10 mouse cellular contexts compared by ENCODE assay signal in the genomic region with DNA sequence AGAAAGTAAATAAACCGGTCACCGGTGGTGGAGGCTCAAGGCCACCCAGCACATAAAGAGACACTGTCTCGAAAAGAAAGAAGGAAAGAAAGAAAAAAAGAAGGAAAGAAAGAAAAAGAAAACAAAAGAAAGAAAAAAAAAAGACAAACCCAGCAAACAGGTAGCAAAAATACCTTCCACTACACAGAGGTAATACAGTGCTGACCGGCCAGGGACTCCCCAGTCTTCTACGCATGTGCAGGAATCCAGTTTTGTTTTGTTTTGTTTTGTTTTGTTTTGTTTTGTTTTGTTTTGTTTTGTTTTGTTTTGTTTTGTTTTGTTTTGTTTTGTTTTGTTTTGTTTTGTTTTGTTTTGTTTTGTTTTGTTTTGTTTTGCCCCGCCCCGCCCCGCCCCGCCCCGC. TPM values are rescaled to one million over a fixed set of nuclear protein-coding genes. Genes with fewer than 3 reads are reported as not detected.
DNase-seq lines count a peak whose midpoint lies in the region; ATAC-seq lines count a peak whose summit lies in the region.
"Not testable (repeated sequence)": the region's sequence is repeated elsewhere in the genome, so short reads cannot be mapped to it uniquely, and the experiment has no call there.
"Had no signal": no experiment of that assay in that cellular context is flagged by ENCODE, and none has a peak within 500 bp of the region (broad histone marks: within the 10 kb centered on the region; RNA-seq: fewer than 3 reads in every experiment).

No protein-coding gene starts in this region.

- not testable (repeated sequence) for H3K9me3 ChIP-seq in embryonic facial prominence, embryonic 11.5 days (replicated peaks; ENCODE audit: control insufficient read depth, low read length); hindbrain, embryonic 12.5 days (replicated peaks); kidney, embryonic 14.5 days (ENCODE audit: control insufficient read depth, low read length); liver, embryonic 12.5 days (replicated peaks); midbrain, embryonic 11.5 days (ENCODE audit: control insufficient read depth, low read length)

- not testable (repeated sequence) for H3K27me3 ChIP-seq in embryonic facial prominence, embryonic 11.5 days (ENCODE audit: control insufficient read depth, insufficient read depth, low read length); kidney, embryonic 14.5 days (ENCODE audit: control insufficient read depth, insufficient read depth, low read length); liver, embryonic 12.5 days (replicated peaks); midbrain, embryonic 11.5 days (ENCODE audit: control insufficient read depth, insufficient read depth, low read length)
- peaks cover 13% of the 10 kb centered on the region; the same call in 1 of the 2 replicates for H3K27me3 ChIP-seq in hindbrain, embryonic 12.5 days

- not testable (repeated sequence) for H3K36me3 ChIP-seq in embryonic facial prominence, embryonic 11.5 days (replicated peaks; ENCODE audit: control insufficient read depth, insufficient read depth, low read depth, low read length); midbrain, embryonic 11.5 days (ENCODE audit: control insufficient read depth, insufficient read depth, low read length)
- H3K36me3 ChIP-seq in hindbrain, embryonic 12.5 days: peaks cover 26% of the 10 kb centered on the region
- H3K36me3 ChIP-seq in kidney, embryonic 14.5 days (ENCODE audit: control insufficient read depth, insufficient read depth, low read length): peaks cover 24% of the 10 kb centered on the region
- H3K36me3 ChIP-seq in liver, embryonic 12.5 days: peaks cover 33% of the 10 kb centered on the region

- not testable (repeated sequence) for H3K9ac ChIP-seq in embryonic facial prominence, embryonic 11.5 days (replicated peaks; ENCODE audit: low read length); hindbrain, embryonic 12.5 days; kidney, embryonic 14.5 days (ENCODE audit: low read depth, low read length); liver, embryonic 12.5 days; midbrain, embryonic 11.5 days (ENCODE audit: low read length)

- peak; percentile 23 for DNase-seq in NIH3T3 (ENCODE audit: low read depth)
- DNase-seq in embryonic facial prominence, embryonic 11.5 days (ENCODE audit: low spot score): peak; percentile 19
- DNase-seq in gastrocnemius, adult 18-20 months (ENCODE audit: low spot score): peak; percentile 58
- not testable (repeated sequence) for DNase-seq in midbrain, embryonic 11.5 days (ENCODE audit: low spot score, missing footprints)
- DNase-seq in spleen, adult 12 weeks (ENCODE audit: low spot score): peak; percentile 26

- not testable (repeated sequence) for H3K4me1 ChIP-seq in embryonic facial prominence, embryonic 11.5 days (ENCODE audit: control insufficient read depth, insufficient read depth, low read length)
- peaks cover 13% of the 10 kb centered on the region for H3K4me1 ChIP-seq in hindbrain, embryonic 12.5 days
- H3K4me1 ChIP-seq in kidney, embryonic 14.5 days (ENCODE audit: control insufficient read depth, insufficient read depth, low read length): peaks cover 19% of the 10 kb centered on the region
- peaks cover 34% of the 10 kb centered on the region for H3K4me1 ChIP-seq in liver, embryonic 12.5 days
- peaks cover 10% of the 10 kb centered on the region for H3K4me1 ChIP-seq in midbrain, embryonic 11.5 days (ENCODE audit: control insufficient read depth, insufficient read depth, low read length)

- 35% methylated on average over 10 of the region's 10 CpGs for WGBS in embryonic facial prominence, embryonic 11.5 days
- 55% methylated on average over 6 of the region's 10 CpGs for WGBS in hindbrain, embryonic 12.5 days
- WGBS in kidney, embryonic 14.5 days: 36% methylated on average over 10 of the region's 10 CpGs
- WGBS in liver, embryonic 12.5 days (ENCODE audit: insufficient replicate concordance): 31% methylated on average over 10 of the region's 10 CpGs
- 37% methylated on average over 10 of the region's 10 CpGs for WGBS in midbrain, embryonic 11.5 days

- H3K4me2 ChIP-seq in embryonic facial prominence, embryonic 11.5 days (ENCODE audit: low read depth, low read length): not testable (repeated sequence)
- peak overlapping the region; percentile 68 for H3K4me2 ChIP-seq in hindbrain, embryonic 12.5 days (replicated peaks)
- H3K4me2 ChIP-seq in kidney, embryonic 14.5 days (replicated peaks; ENCODE audit: low read depth, low read length): peak overlapping the region; percentile 90; the same call in 1 of the 2 replicates
- H3K4me2 ChIP-seq in liver, embryonic 12.5 days: peak overlapping the region; percentile 91
- H3K4me2 ChIP-seq in midbrain, embryonic 11.5 days: peak overlapping the region; percentile 20

- H3K27ac ChIP-seq in embryonic facial prominence, embryonic 11.5 days (replicated peaks; ENCODE audit: low read depth, low read length); hindbrain, embryonic 12.5 days; kidney, embryonic 14.5 days (ENCODE audit: low read depth, low read length); liver, embryonic 12.5 days; midbrain, embryonic 11.5 days (ENCODE audit: low read depth, low read length): not testable (repeated sequence)

- not testable (repeated sequence) for ATAC-seq in embryonic facial prominence, embryonic 11.5 days (replicated peaks; ENCODE audit: insufficient number of reproducible peaks, low FRiP score, low TSS enrichment, low read depth); hindbrain, embryonic 12.5 days (ENCODE audit: low FRiP score); kidney, embryonic 14.5 days (ENCODE audit: low FRiP score, low TSS enrichment); liver, embryonic 12.5 days; midbrain, embryonic 11.5 days (ENCODE audit: low FRiP score)

- not testable (repeated sequence) for H3K4me3 ChIP-seq in embryonic facial prominence, embryonic 11.5 days (ENCODE audit: low read depth, low read length); midbrain, embryonic 11.5 days (ENCODE audit: low read depth, low read length)
- peak overlapping the region; percentile 93; the same call in 1 of the 2 replicates for H3K4me3 ChIP-seq in hindbrain, embryonic 12.5 days
- H3K4me3 ChIP-seq in kidney, embryonic 14.5 days (ENCODE audit: low read length): peak overlapping the region; percentile 73
- peak overlapping the region; percentile 90; the same call in 1 of the 2 replicates for H3K4me3 ChIP-seq in liver, embryonic 12.5 days

RNA-seq across cellular contexts. Expression of gene Wdr18, which starts 0.5 kb away (rescaled TPM):
- polyA plus RNA-seq in embryonic facial prominence, embryonic 11.5 days (2014; fragmentation: Nextera tagmentation; extraction: Ambion mirVana): 118 and 123 TPM in 2 replicates
- total RNA-seq in gastrocnemius, adult 18-20 months (2021): 10 to 100 TPM; 21.0 to 22.9 TPM
- 89.4 and 100 TPM in 2 replicates for polyA plus RNA-seq in hindbrain, embryonic 12.5 days (2016; fragmentation: Nextera tagmentation; extraction: Ambion mirVana)
- polyA plus RNA-seq in kidney, embryonic 14.5 days (2014; fragmentation: Nextera tagmentation; extraction: Ambion mirVana): 132 and 147 TPM in 2 replicates
- polyA plus RNA-seq in liver, embryonic 12.5 days (2016; fragmentation: Nextera tagmentation; extraction: Ambion mirVana): 99.9 and 114 TPM in 2 replicates
- polyA plus RNA-seq in midbrain, embryonic 11.5 days (2014; fragmentation: Nextera tagmentation; extraction: Ambion mirVana): 92.7 and 98.4 TPM in 2 replicates

RNA-seq across cellular contexts. Expression of gene Grin3b, which starts 11.1 kb away (rescaled TPM):
- 0.21 and 0.22 TPM in 2 replicates for polyA plus RNA-seq in embryonic facial prominence, embryonic 11.5 days (2014; fragmentation: Nextera tagmentation; extraction: Ambion mirVana)
- total RNA-seq in gastrocnemius, adult 18-20 months (2021): under 1 TPM; 0.32 to 0.59 TPM
- 0.23 and 0.44 TPM in 2 replicates for polyA plus RNA-seq in hindbrain, embryonic 12.5 days (2016; fragmentation: Nextera tagmentation; extraction: Ambion mirVana)
- polyA plus RNA-seq in kidney, embryonic 14.5 days (2014; fragmentation: Nextera tagmentation; extraction: Ambion mirVana): 0.19 and 0.29 TPM in 2 replicates
- polyA plus RNA-seq in liver, embryonic 12.5 days (2016; fragmentation: Nextera tagmentation; extraction: Ambion mirVana): 0.14 TPM in 2 replicates
- polyA plus RNA-seq in midbrain, embryonic 11.5 days (2014; fragmentation: Nextera tagmentation; extraction: Ambion mirVana): 0.22 and 0.38 TPM in 2 replicates
- total RNA-seq: common myeloid progenitor, adult 5-6 weeks; neutrophil, adult 5-6 weeks had no signal

RNA-seq across cellular contexts. Expression of gene Tmem259, which starts 24.7 kb away (rescaled TPM):
- 13.4 and 13.7 TPM in 2 replicates for polyA plus RNA-seq in embryonic facial prominence, embryonic 11.5 days (2014; fragmentation: Nextera tagmentation; extraction: Ambion mirVana)
- total RNA-seq in gastrocnemius, adult 18-20 months (2021): 10 to 100 TPM; 68.7 to 84.2 TPM
- polyA plus RNA-seq in hindbrain, embryonic 12.5 days (2016; fragmentation: Nextera tagmentation; extraction: Ambion mirVana): 23.1 and 25.5 TPM in 2 replicates
- polyA plus RNA-seq in kidney, embryonic 14.5 days (2014; fragmentation: Nextera tagmentation; extraction: Ambion mirVana): 18.8 and 27.8 TPM in 2 replicates
- polyA plus RNA-seq in liver, embryonic 12.5 days (2016; fragmentation: Nextera tagmentation; extraction: Ambion mirVana): 17.2 and 17.5 TPM in 2 replicates
- 11.9 and 13.5 TPM in 2 replicates for polyA plus RNA-seq in midbrain, embryonic 11.5 days (2014; fragmentation: Nextera tagmentation; extraction: Ambion mirVana)

RNA-seq across cellular contexts. Expression of gene Cnn2, which starts 29.0 kb away (rescaled TPM):
- 255 and 271 TPM in 2 replicates for polyA plus RNA-seq in embryonic facial prominence, embryonic 11.5 days (2014; fragmentation: Nextera tagmentation; extraction: Ambion mirVana)
- 10 to 100 TPM in 1 of 2 experiments, 1 to 10 TPM in 1; 5.2 to 10.5 TPM for total RNA-seq in gastrocnemius, adult 18-20 months (2021)
- 178 and 204 TPM in 2 replicates for polyA plus RNA-seq in hindbrain, embryonic 12.5 days (2016; fragmentation: Nextera tagmentation; extraction: Ambion mirVana)
- polyA plus RNA-seq in kidney, embryonic 14.5 days (2014; fragmentation: Nextera tagmentation; extraction: Ambion mirVana): 186 and 220 TPM in 2 replicates
- polyA plus RNA-seq in liver, embryonic 12.5 days (2016; fragmentation: Nextera tagmentation; extraction: Ambion mirVana): 68.2 and 75.4 TPM in 2 replicates
- 158 and 160 TPM in 2 replicates for polyA plus RNA-seq in midbrain, embryonic 11.5 days (2014; fragmentation: Nextera tagmentation; extraction: Ambion mirVana)

RNA-seq across cellular contexts. Expression of gene Arid3a, which starts 32.6 kb away (rescaled TPM):
- polyA plus RNA-seq in embryonic facial prominence, embryonic 11.5 days (2014; fragmentation: Nextera tagmentation; extraction: Ambion mirVana): 5.0 and 5.2 TPM in 2 replicates
- total RNA-seq in gastrocnemius, adult 18-20 months (2021): 1 to 10 TPM; 1.5 to 1.7 TPM
- polyA plus RNA-seq in hindbrain, embryonic 12.5 days (2016; fragmentation: Nextera tagmentation; extraction: Ambion mirVana): 4.7 and 5.3 TPM in 2 replicates
- polyA plus RNA-seq in kidney, embryonic 14.5 days (2014; fragmentation: Nextera tagmentation; extraction: Ambion mirVana): 12.0 and 12.3 TPM in 2 replicates
- polyA plus RNA-seq in liver, embryonic 12.5 days (2016; fragmentation: Nextera tagmentation; extraction: Ambion mirVana): 5.6 and 6.4 TPM in 2 replicates
- polyA plus RNA-seq in midbrain, embryonic 11.5 days (2014; fragmentation: Nextera tagmentation; extraction: Ambion mirVana): 4.2 and 6.2 TPM in 2 replicates
